Mouse (Mus musculus) hindbrain, postnatal 0 days (tissue): ENCODE data around the gene Snx33. TPM values are rescaled to one million over a fixed set of nuclear protein-coding genes. Genes with fewer than 3 reads are reported as not detected.

ENCODE experiments used
- ATAC-seq: fragments of 200-750 bp; cut with Nextera tagmentation; 2 replicates; pipeline ENCODE4 v1.8.0; 2017; ENCODE audit warnings: mild to moderate bottlenecking, moderate TSS enrichment, moderate library complexity
- DNase-seq: peaks from one replicate; pipeline ENCODE4 v3.0.0-alpha.2; 2015; ENCODE audit warnings: low spot score
- H3K27ac ChIP-seq: fragments of 300-500 bp; sonication (generic); 2 replicates; pipeline ENCODE4 v1.5.1; 2014; ENCODE audit warnings: mild to moderate bottlenecking
- H3K27me3 ChIP-seq: fragments of 300-500 bp; sonication (generic); 2 replicates; pipeline ENCODE4 v1.6.1; 2014; ENCODE audit warnings: low read length, mixed read lengths; ENCODE audit not compliant: insufficient read depth
- H3K36me3 ChIP-seq: fragments of 300-500 bp; sonication (generic); 2 replicates; pipeline ENCODE4 v1.6.1; 2014; ENCODE audit warnings: low read length, mixed read lengths; ENCODE audit not compliant: insufficient read depth
- H3K4me1 ChIP-seq: fragments of 300-500 bp; sonication (generic); 2 replicates; pipeline ENCODE4 v1.6.1; 2014; ENCODE audit warnings: antibody characterized with exemption, low read length, mixed read lengths; ENCODE audit not compliant: insufficient read depth
- H3K4me2 ChIP-seq: fragments of 300-500 bp; sonication (generic); 2 replicates; pipeline ENCODE4 v1.6.1; 2014; ENCODE audit warnings: low read depth, mild to moderate bottlenecking, low read length, moderate library complexity, mixed read lengths
- H3K4me3 ChIP-seq: fragments of 300-500 bp; sonication (generic); 2 replicates; pipeline ENCODE4 v1.5.1; 2014; ENCODE audit warnings: low read length
- H3K9ac ChIP-seq: fragments of 300-500 bp; sonication (generic); replicated peaks from 2 replicates; pipeline ENCODE4 v1.6.1; 2014; ENCODE audit warnings: mild to moderate bottlenecking, low read length, moderate library complexity, mixed read lengths
- H3K9me3 ChIP-seq: fragments of 300-500 bp; sonication (generic); 2 replicates; pipeline ENCODE4 v1.6.1; 2016; ENCODE audit warnings: low read length, mixed read lengths
- CTCF ChIP-seq: IDR thresholded peaks from 2 replicates; pipeline ENCODE4 v1.5.1; 2016; ENCODE audit warnings: antibody characterized with exemption, control low read depth, low read depth
- WGBS: fragments of 180-500 bp; shearing (Covaris S2); extraction: QIAGEN DNeasy Blood & Tissue Kit; methylation state at CpG from one replicate; pipeline ENCODE4 v1.1.7; 2014; 5-methylcytosine and 5-hydroxymethylcytosine counted together
- polyA plus RNA-seq: library from polyadenylated mRNA; unstranded; fragments of >200 nt; fragmentation: Nextera tagmentation; extraction: Ambion mirVana; gene quantifications from 2 replicates; pipeline ENCODE4 v1.2.1, GENCODE M21; 2015
- total RNA-seq: library from RNA; depleted of rRNA; stranded (reverse); fragments of >200 nt; gene quantifications from 2 replicates; pipeline ENCODE4 v1.2.3, GENCODE M21; 2014

Gene Snx33
- total and polyA plus RNA-seq, 2 experiments from 2014 or later: 2.4 to 6.7 TPM

- Histone ChIP-seq H3K27me3 (no peaks in the 10 kb centered on the region), H3K4me2 (no peak overlapping the region), H3K36me3 (no peaks in the 10 kb centered on the region), H3K4me3 (no peak overlapping the region), H3K27ac (no peak overlapping the region), H3K4me1 (no peaks in the 10 kb centered on the region), H3K9me3 (no peaks in the 10 kb centered on the region), H3K9ac (no peak overlapping the region)
- 89% methylated on average over 9 of the region's 9 CpGs for WGBS
- TF ChIP-seq CTCF: no peak
- ATAC-seq (no peak), DNase-seq (no peak)
These were observed 20.6 kb downstream of the Snx33 start for GRCm38 (mm10) chr9:56907549-56907948.

- Histone ChIP-seq H3K4me3 (no peak overlapping the region), H3K4me1 (no peaks in the 10 kb centered on the region), H3K4me2 (no peak overlapping the region), H3K27me3 (no peaks in the 10 kb centered on the region), H3K9ac (no peak overlapping the region), H3K9me3 (no peaks in the 10 kb centered on the region), H3K27ac (no peak overlapping the region), H3K36me3 (no peaks in the 10 kb centered on the region)
- ATAC-seq (no peak), DNase-seq (no peak)
- no peak for TF ChIP-seq CTCF
- WGBS: 86% methylated on average over 3 of the region's 3 CpGs
These were observed 24.5 kb downstream of the Snx33 start for GRCm38 (mm10) chr9:56903662-56904061.

- H3K4me2 ChIP-seq: no peak overlapping the region
- TF ChIP-seq CTCF: no peak
- DNase-seq (no peak), ATAC-seq (no peak)
- H3K27ac ChIP-seq: no peak overlapping the region
- H3K27me3 ChIP-seq: no peaks in the 10 kb centered on the region
- no peak overlapping the region for H3K4me3 ChIP-seq
- 80% methylated on average over 8 of the region's 8 CpGs for WGBS
- no peak overlapping the region for H3K9ac ChIP-seq
- H3K9me3 ChIP-seq: no peaks in the 10 kb centered on the region
- H3K4me1 ChIP-seq: no peaks in the 10 kb centered on the region
- H3K36me3 ChIP-seq: no peaks in the 10 kb centered on the region
These were observed 27.0 kb downstream of the Snx33 start for GRCm38 (mm10) chr9:56901187-56901586.

- WGBS: 67% methylated on average over 9 of the region's 9 CpGs
- H3K36me3 ChIP-seq: no peaks in the 10 kb centered on the region
- H3K27ac ChIP-seq: no peak overlapping the region
- ATAC-seq (no peak), DNase-seq (no peak)
- TF ChIP-seq CTCF: no peak
- no peaks in the 10 kb centered on the region for H3K4me1 ChIP-seq
- no peak overlapping the region for H3K9ac ChIP-seq
- H3K4me3 ChIP-seq: no peak overlapping the region
- H3K27me3 ChIP-seq: no peaks in the 10 kb centered on the region
- H3K9me3 ChIP-seq: no peaks in the 10 kb centered on the region
- H3K4me2 ChIP-seq: no peak overlapping the region
These were observed 27.6 kb downstream of the Snx33 start for GRCm38 (mm10) chr9:56900571-56900970.

- Histone ChIP-seq H3K4me1 (no peaks in the 10 kb centered on the region), H3K4me2 (no peak overlapping the region), H3K27ac (no peak overlapping the region), H3K9me3 (no peaks in the 10 kb centered on the region), H3K36me3 (no peaks in the 10 kb centered on the region), H3K4me3 (no peak overlapping the region), H3K27me3 (no peaks in the 10 kb centered on the region), H3K9ac (no peak overlapping the region)
- TF ChIP-seq CTCF: no peak
- ATAC-seq (no peak), DNase-seq (no peak)
These were observed 28.1 kb downstream of the Snx33 start for GRCm38 (mm10) chr9:56900060-56900459.

GRCm38 (mm10) chr9:56899409-56899808 lies 28.8 kb downstream of the Snx33 start:
- DNase-seq (no peak), ATAC-seq (no peak)
- no peak overlapping the region for H3K4me3 ChIP-seq
- no peak overlapping the region for H3K4me2 ChIP-seq
- H3K4me1 ChIP-seq: no peaks in the 10 kb centered on the region
- no peak overlapping the region for H3K27ac ChIP-seq
- TF ChIP-seq CTCF: no peak
- H3K27me3 ChIP-seq: no peaks in the 10 kb centered on the region
- H3K9me3 ChIP-seq: no peaks in the 10 kb centered on the region
- H3K9ac ChIP-seq: no peak overlapping the region
- 64% methylated on average over 11 of the region's 11 CpGs for WGBS
- H3K36me3 ChIP-seq: no peaks in the 10 kb centered on the region

GRCm38 (mm10) chr9:56896779-56897178 lies 31.4 kb downstream of the Snx33 start:
- H3K4me1 ChIP-seq: peaks cover 6% of the 10 kb centered on the region; the same call in 1 of the 2 replicates
- WGBS: 86% methylated on average over 12 of the region's 12 CpGs
- no peak overlapping the region for H3K4me2 ChIP-seq
- H3K27me3 ChIP-seq: no peaks in the 10 kb centered on the region
- no peak overlapping the region for H3K27ac ChIP-seq
- no peak overlapping the region for H3K9ac ChIP-seq
- DNase-seq: no peak
- H3K9me3 ChIP-seq: no peaks in the 10 kb centered on the region
- TF ChIP-seq CTCF: no peak
- no peak overlapping the region for H3K4me3 ChIP-seq
- no peak for ATAC-seq
- no peaks in the 10 kb centered on the region for H3K36me3 ChIP-seq
